In the genomic region with DNA sequence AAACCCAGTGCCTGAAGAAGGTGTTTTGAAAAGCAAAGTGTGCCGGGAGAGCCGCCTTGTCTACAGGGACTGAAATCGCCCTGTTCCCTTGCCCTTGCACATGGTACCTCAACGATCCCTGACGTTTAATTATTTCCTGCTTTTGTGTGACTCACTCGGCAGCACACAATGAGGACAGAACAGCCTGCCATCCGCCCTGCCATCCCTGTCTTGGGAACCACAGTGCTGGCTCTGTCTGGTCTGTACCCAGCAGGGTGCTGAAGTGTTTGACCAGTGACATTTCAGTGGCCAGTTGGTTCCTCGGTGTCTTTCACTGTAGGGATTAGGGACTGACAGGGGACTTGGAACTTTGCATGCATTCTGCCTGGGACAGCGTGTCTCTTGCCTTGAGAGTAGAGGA, we compare ENCODE assay signal across 8 mouse cellular contexts.
A peak's percentile ranks its signal among the peaks of the same experiment; 100 is the strongest.
DNase-seq lines count a peak whose midpoint lies in the region; ATAC-seq lines count a peak whose summit lies in the region.

No protein-coding gene starts in this region.

- no peak overlapping the region for H3K9ac ChIP-seq in hindbrain, embryonic 11.5 days (ENCODE audit: low read depth, low read length)
- H3K9ac ChIP-seq in midbrain, embryonic 15.5 days = no peak overlapping the region

- peak overlapping the region; percentile 66; the same call in 1 of the 2 replicates for H3K27ac ChIP-seq in hindbrain, embryonic 10.5 days
- H3K27ac ChIP-seq in hindbrain, embryonic 11.5 days (ENCODE audit: low read depth, low read length) = no peak overlapping the region
- no peak overlapping the region for H3K27ac ChIP-seq in midbrain, embryonic 15.5 days

- peaks cover 51% of the 10 kb centered on the region for H3K4me1 ChIP-seq in hindbrain, embryonic 10.5 days (replicated peaks)
- peaks cover 3% of the 10 kb centered on the region; the same call in 1 of the 2 replicates for H3K4me1 ChIP-seq in hindbrain, embryonic 11.5 days (replicated peaks; ENCODE audit: control insufficient read depth, insufficient read depth, low read length)
- peaks cover 35% of the 10 kb centered on the region for H3K4me1 ChIP-seq in midbrain, embryonic 15.5 days

- H3K4me3 ChIP-seq in hindbrain, embryonic 10.5 days = no peak overlapping the region
- H3K4me3 ChIP-seq in hindbrain, embryonic 11.5 days (ENCODE audit: low read depth, low read length) = no peak overlapping the region
- H3K4me3 ChIP-seq in midbrain, embryonic 15.5 days = no peak overlapping the region

- no peak overlapping the region for H3K4me2 ChIP-seq in hindbrain, embryonic 11.5 days (replicated peaks; ENCODE audit: low read depth, low read length)
- no peak overlapping the region for H3K4me2 ChIP-seq in midbrain, embryonic 15.5 days

- WGBS in hindbrain, embryonic 10.5 days = 34% methylated on average over 9 of the region's 9 CpGs
- 34% methylated on average over 9 of the region's 9 CpGs for WGBS in hindbrain, embryonic 11.5 days
- 21% methylated on average over 9 of the region's 9 CpGs for WGBS in midbrain, embryonic 15.5 days

- H3K27me3 ChIP-seq in hindbrain, embryonic 10.5 days (ENCODE audit: insufficient read depth, poor library complexity, severe bottlenecking) = no peaks in the 10 kb centered on the region
- H3K27me3 ChIP-seq in hindbrain, embryonic 11.5 days (ENCODE audit: control insufficient read depth, insufficient read depth, low read length) = no peaks in the 10 kb centered on the region
- H3K27me3 ChIP-seq in midbrain, embryonic 15.5 days (replicated peaks) = no peaks in the 10 kb centered on the region

- H3K9me3 ChIP-seq in hindbrain, embryonic 10.5 days = no peaks in the 10 kb centered on the region
- no peaks in the 10 kb centered on the region for H3K9me3 ChIP-seq in hindbrain, embryonic 11.5 days (ENCODE audit: control insufficient read depth, low read length)
- no peaks in the 10 kb centered on the region for H3K9me3 ChIP-seq in midbrain, embryonic 15.5 days

- no peaks in the 10 kb centered on the region for H3K36me3 ChIP-seq in hindbrain, embryonic 10.5 days
- no peaks in the 10 kb centered on the region for H3K36me3 ChIP-seq in hindbrain, embryonic 11.5 days (ENCODE audit: control insufficient read depth, insufficient read depth, low read length)
- no peaks in the 10 kb centered on the region for H3K36me3 ChIP-seq in midbrain, embryonic 15.5 days (replicated peaks)

- DNase-seq in adrenal gland, adult (ENCODE audit: inconsistent age in 2 of 2, low spot score in 1 of 2) = peak; percentile 61 to 73
- DNase-seq in adrenal gland, adult 2 months = no peak
- no peak for DNase-seq in hindbrain, embryonic 10.5 days (ENCODE audit: low spot score)
- no peak for DNase-seq in hindbrain, embryonic 11.5 days (ENCODE audit: low spot score)
- peak; percentile 67 to 77 for DNase-seq in cerebellum, postnatal 14 days
- DNase-seq in thymus, postnatal 25 days = no peak
- DNase-seq in thymus, postnatal 10 days (ENCODE audit: low spot score in 2 of 2) = no peak

- ATAC-seq in hindbrain, embryonic 11.5 days (ENCODE audit: low FRiP score) = no peak
- 0 out of 2 replicates have a peak, but pooled peaks have one; percentile 2 for ATAC-seq in midbrain, embryonic 15.5 days (replicated peaks)

Comparison
In these comparisons a context has a peak if more than half of its experiments do, and no peak if none do; other contexts are left out.
1. DNase-seq: peak in adrenal gland, adult (2 of 2) and cerebellum, postnatal 14 days (2 of 2); none in adrenal gland, adult 2 months (single experiment), hindbrain, embryonic 10.5 days (single experiment), hindbrain, embryonic 11.5 days (single experiment), thymus, postnatal 25 days (single experiment) and thymus, postnatal 10 days (0 of 2).